Mouse (Mus musculus): Measurements from ENCODE around the gene Olfr171.
"Not testable (repeated sequence)": the region's sequence is repeated elsewhere in the genome, so short reads cannot be mapped to it uniquely, and the experiment has no call there.

Gene Olfr171

DNA sequence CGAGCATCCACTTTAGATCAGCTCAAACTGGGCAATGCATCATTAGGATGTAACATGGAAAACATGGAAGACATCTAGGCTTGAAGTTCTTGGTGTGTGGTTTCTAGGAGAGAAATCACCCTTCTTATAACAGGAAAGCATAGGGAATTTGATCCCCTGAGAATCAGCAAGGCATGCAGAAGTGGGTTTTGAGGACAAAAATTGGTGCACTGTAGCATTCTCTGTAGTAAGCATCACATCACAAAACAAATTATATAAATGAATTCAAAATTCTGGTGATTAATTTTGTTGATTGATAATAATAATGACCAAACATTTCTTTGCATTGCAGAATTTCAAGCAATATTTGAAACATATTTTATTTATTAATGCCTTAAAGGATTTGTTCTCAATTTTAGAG is at the start of gene Olfr171:
Gene Olfr171 (minus strand): TSS at position 101 of the 400 bp plus-strand sequence.
- no peak for DNase-seq (ENCODE audit: low read depth)

DNA sequence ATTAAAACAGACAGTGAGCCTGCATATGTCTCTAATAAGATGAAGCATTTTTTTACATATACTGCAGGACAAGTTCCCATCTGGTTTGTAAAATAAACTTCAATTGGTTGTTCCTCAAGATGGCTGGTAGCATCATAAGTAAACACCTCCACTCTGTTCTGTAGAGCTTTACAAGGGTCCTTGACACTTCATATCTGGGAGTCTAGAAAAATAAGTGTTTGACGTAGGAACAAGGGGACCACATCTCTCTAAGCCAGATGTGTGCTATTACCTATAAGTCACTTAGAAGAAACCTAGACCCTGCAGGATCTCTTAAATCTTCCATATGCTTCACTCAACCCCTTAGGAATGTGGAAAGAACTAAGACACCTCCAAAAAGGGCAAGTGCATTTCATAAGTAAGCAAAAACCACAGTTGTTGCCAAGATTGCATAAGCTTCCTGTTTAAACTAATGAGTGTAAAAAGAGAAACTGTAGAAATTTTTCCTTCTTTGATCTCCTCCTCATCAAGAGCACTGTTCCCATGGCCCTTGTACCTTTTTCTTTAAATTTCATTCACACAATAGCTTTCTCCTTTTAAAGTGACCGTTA is 41.1 kb upstream of the Olfr171 start:
- no peak for DNase-seq (ENCODE audit: low read depth)

DNA sequence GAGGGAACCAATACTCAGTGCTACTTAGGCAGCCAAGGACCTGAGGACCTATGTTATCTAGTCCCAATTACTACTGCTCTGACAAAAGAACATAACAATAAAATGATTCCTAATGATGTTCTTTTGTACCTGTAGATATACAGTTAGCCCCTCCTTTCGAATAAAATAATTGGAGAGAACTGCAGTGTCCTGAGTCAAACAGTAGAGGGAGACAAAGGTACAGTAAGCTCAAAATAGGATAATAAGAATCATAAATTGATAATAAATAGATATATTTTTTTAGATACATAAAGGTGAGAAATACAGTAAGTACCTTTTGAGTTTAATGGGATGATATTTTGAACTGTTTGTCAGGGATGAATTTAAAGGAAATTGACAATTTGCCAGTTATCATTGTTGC is 36.6 kb upstream of the Olfr171 start:
- peak; percentile 0 for DNase-seq (ENCODE audit: low read depth)

DNA sequence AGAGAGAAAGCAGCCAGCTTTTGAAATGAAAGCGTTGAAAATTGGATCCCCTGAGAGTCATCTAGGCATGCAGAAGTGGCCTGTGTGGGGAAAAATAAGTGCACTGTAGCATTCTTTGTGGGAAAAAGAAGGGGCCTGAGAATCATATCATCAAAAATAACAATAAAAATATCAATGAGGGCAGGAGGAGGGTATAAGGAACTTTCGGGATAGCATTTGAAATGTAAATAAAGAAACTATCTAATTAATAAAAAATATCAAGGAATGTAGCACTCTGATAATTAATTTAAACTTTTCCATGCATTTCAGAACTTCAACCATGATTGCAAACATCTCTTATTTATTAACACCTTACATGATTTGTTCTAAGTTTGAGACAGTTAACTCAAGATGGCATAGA is 17.9 kb downstream of the Olfr171 start, which contains the start of gene Olfr170:
Gene Olfr170 (minus strand): TSS at position 101 of the 400 bp plus-strand sequence.
- DNase-seq (ENCODE audit: low read depth) = not testable (repeated sequence)

DNA sequence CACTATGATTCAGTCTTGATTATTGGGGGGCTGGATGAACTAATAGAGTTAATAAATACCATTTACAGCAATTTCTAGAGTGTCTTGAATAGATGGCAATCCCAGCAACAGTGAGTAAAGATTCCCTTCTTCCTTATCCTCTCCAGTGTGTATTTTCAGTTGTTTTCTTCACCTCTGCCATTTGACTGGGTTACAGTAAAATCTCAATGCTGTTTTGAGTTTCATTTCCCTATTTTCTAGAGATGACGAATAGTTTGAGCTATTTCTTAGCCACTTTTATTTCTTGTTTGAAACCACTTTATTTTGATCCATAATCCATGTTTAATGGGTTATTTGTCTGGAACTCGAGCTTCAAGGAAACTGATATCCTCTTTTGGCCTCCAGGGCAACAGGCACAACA is 26.6 kb downstream of the Olfr171 start:
- no peak for DNase-seq (ENCODE audit: low read depth)
